Mouse (Mus musculus): ENCODE data around the gene Fbxo44. TPM values are rescaled to one million over a fixed set of nuclear protein-coding genes. Genes with fewer than 3 reads are reported as not detected.
"Not testable (repeated sequence)": the region's sequence is repeated elsewhere in the genome, so short reads cannot be mapped to it uniquely, and the experiment has no call there.

The Fbxo44 gene
- total RNA-seq (2021) = 100 to 1,000 TPM; 133 to 134 TPM

- DNase-seq (ENCODE audit: low spot score in 2 of 2) = peak; percentile 67 to 68
- intact Hi-C loops (cut with DNase I) = loop anchor here (2.0 kb wide), 1 partner anchor 20 kb away; no protein-coding TSS in a partner anchor
These were observed at the start of gene Fbxo44, which contains the start of gene Fbxo2 for GRCm38 (mm10) chr4:148160436-148161390. Fbxo44 (minus strand) TSS chr4:148160482. Fbxo2 (plus strand) TSS chr4:148160621.

GRCm38 (mm10) chr4:148204873-148205232 lies 44.6 kb upstream of the Fbxo44 start:
- no peak for DNase-seq (ENCODE audit: low spot score in 2 of 2)
- intact Hi-C loops (cut with DNase I) = no loop called here

GRCm38 (mm10) chr4:148204061-148204872 lies 44.0 kb upstream of the Fbxo44 start:
- intact Hi-C loops (cut with DNase I) = no loop called here
- no peak for DNase-seq (ENCODE audit: low spot score in 2 of 2)

GRCm38 (mm10) chr4:148203557-148203956 lies 43.3 kb upstream of the Fbxo44 start:
- intact Hi-C loops (cut with DNase I) = no loop called here
- no peak for DNase-seq (ENCODE audit: low spot score in 2 of 2)

GRCm38 (mm10) chr4:148198721-148199120 lies 38.4 kb upstream of the Fbxo44 start:
- DNase-seq (ENCODE audit: low spot score in 2 of 2) = no peak
- intact Hi-C loops (cut with DNase I) = no loop called here

GRCm38 (mm10) chr4:148194400-148194799 lies 34.1 kb upstream of the Fbxo44 start:
- intact Hi-C loops (cut with DNase I) = no loop called here
- no peak for DNase-seq (ENCODE audit: low spot score in 2 of 2)

- DNase-seq (ENCODE audit: low spot score in 2 of 2) = no peak
These were observed 32.5 kb upstream of the Fbxo44 start for GRCm38 (mm10) chr4:148192707-148193245.

GRCm38 (mm10) chr4:148188767-148189166 lies 28.5 kb upstream of the Fbxo44 start:
- not testable (repeated sequence) for DNase-seq (ENCODE audit: low spot score in 2 of 2)

More at GRCm38 (mm10) chr4:148192707-148193245, 32.5 kb upstream of the Fbxo44 start:
- intact Hi-C loops (cut with DNase I) = no loop called here

GRCm38 (mm10) chr4:148185819-148186218 lies 25.5 kb upstream of the Fbxo44 start:
- DNase-seq (ENCODE audit: low spot score in 2 of 2) = no peak
- intact Hi-C loops (cut with DNase I) = no loop called here

More at GRCm38 (mm10) chr4:148188767-148189166, 28.5 kb upstream of the Fbxo44 start:
- intact Hi-C loops (cut with DNase I) = not testable (repeated sequence)

- no peak for DNase-seq (ENCODE audit: low spot score in 2 of 2)
- intact Hi-C loops (cut with DNase I) = no loop called here
These were observed 24.3 kb upstream of the Fbxo44 start for GRCm38 (mm10) chr4:148184564-148184963.

GRCm38 (mm10) chr4:148182363-148182762 lies 22.1 kb upstream of the Fbxo44 start:
- intact Hi-C loops (cut with DNase I) = no loop called here
- no peak for DNase-seq (ENCODE audit: low spot score in 2 of 2)

- no peak for DNase-seq (ENCODE audit: low spot score in 2 of 2)
These were observed 21.2 kb upstream of the Fbxo44 start for GRCm38 (mm10) chr4:148181483-148181882.

GRCm38 (mm10) chr4:148177716-148178115 lies 17.4 kb upstream of the Fbxo44 start:
- intact Hi-C loops (cut with DNase I) = no loop called here
- DNase-seq (ENCODE audit: low spot score in 2 of 2) = no peak

More at GRCm38 (mm10) chr4:148181483-148181882, 21.2 kb upstream of the Fbxo44 start:
- intact Hi-C loops (cut with DNase I) = no loop called here

GRCm38 (mm10) chr4:148176603-148177002 lies 16.3 kb upstream of the Fbxo44 start:
- intact Hi-C loops (cut with DNase I); DNase-seq (ENCODE audit: low spot score in 2 of 2): not testable (repeated sequence)

- DNase-seq (ENCODE audit: low spot score in 2 of 2) = no peak
- intact Hi-C loops (cut with DNase I) = loop anchor here (5.0 kb wide), 2 partner anchors 43 to 63 kb away; no protein-coding TSS in a partner anchor
These were observed 14.2 kb upstream of the Fbxo44 start for GRCm38 (mm10) chr4:148174495-148174862.

- intact Hi-C loops (cut with DNase I) = loop anchor here (5.0 kb wide), 2 partner anchors 43 to 63 kb away; no protein-coding TSS in a partner anchor
- peak; percentile 70 to 83 for DNase-seq (ENCODE audit: low spot score in 2 of 2)
These were observed 13.7 kb upstream of the Fbxo44 start for GRCm38 (mm10) chr4:148173811-148174494.

- intact Hi-C loops (cut with DNase I) = loop anchor here (1.0 to 5.0 kb wide), 4 partner anchors 46 to 258 kb away; no protein-coding TSS in a partner anchor
- DNase-seq (ENCODE audit: low spot score in 2 of 2) = no peak
These were observed 11.0 kb upstream of the Fbxo44 start for GRCm38 (mm10) chr4:148171261-148171660.

GRCm38 (mm10) chr4:148170842-148171241 lies 10.6 kb upstream of the Fbxo44 start:
- DNase-seq (ENCODE audit: low spot score in 2 of 2) = peak; percentile 71 to 74
- intact Hi-C loops (cut with DNase I) = loop anchor here (1.0 to 5.0 kb wide), 4 partner anchors 46 to 258 kb away; no protein-coding TSS in a partner anchor

GRCm38 (mm10) chr4:148169586-148169985 lies 9.3 kb upstream of the Fbxo44 start:
- intact Hi-C loops (cut with DNase I) = no loop called here
- no peak for DNase-seq (ENCODE audit: low spot score in 2 of 2)
